Mouse (Mus musculus): ENCODE measurements at regions not wholly inside any gene's neighbourhood (a gene's known extent, or its start where the extent isn't known, plus 50 kb on each side); places are given as distances from the start of the nearest gene placed in this dataset.

DNA sequence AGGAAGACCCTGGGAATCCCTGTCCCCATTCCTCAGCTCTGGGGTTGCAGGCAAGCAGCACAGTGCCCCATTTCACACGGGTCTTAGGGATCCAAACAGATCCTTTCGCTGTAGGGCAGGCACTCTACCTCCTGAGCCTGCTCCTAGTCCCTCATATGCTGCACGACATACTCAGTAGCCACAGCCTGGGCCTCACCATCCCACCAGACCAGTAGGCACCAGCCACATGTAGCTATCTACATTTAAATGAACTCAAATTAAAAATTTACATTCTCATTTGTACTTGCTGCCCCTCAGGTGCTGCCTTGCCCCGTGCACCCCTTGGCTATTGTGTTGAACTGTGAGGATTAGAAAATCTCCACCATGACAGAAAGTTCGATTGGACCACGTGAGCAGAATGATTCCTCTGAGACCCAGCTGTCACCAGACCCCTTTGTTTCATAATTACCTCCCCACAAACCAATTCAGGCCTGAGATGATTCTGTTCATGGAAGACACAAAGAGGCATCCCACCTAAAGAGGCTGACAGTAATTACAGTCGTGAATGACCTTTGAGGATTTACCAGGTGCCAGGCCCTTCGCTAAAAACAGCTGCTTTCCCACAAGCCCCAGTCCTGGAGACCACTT lies 67.9 kb upstream of the Ctnnb1 start:
- WGBS: 17% methylated on average over 8 of the region's 8 CpGs
- Histone ChIP-seq H3K36me3 (ENCODE audit: poor library complexity, severe bottlenecking) (no peaks in the 10 kb centered on the region), H3K4me1 (peaks cover 41% of the 10 kb centered on the region), H3K27ac (peak overlapping the region; percentile 63), H3K4me2 (no peak overlapping the region), H3K9me3 (replicated peaks) (no peaks in the 10 kb centered on the region), H3K27me3 (no peaks in the 10 kb centered on the region), H3K9ac (no peak overlapping the region), H3K4me3 (no peak overlapping the region)
- peak; percentile 39 for ATAC-seq

DNA sequence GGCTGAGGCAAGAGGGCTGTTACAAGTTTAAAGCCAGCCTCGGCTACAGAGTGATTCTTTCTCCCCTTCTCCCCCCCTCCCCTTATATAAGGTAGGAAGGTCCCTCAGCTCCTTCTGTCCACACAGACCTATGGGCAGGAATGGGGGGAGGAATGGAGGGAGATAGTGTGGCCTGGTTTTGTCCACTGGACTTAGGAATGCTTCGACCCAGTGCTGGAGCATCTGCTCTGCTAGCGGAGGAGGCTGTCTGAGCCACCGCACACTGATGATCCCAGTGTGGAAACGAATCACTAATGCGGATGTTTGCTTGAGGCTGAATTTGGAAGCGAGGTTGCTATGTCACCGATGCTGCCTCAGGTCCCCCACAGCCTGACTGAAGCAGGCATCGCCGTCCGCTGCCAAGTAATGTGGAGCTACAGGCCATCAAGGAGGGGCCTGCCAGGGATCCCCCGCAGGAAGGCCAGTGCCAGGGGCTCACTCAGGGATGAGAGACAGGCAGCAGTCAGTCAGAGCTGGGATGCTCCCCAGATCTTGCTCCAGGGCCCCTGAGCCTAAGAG lies 67.1 kb upstream of the Ctnnb1 start:
- 45% methylated on average over 12 of the region's 12 CpGs for WGBS
- Histone ChIP-seq H3K27me3 (no peaks in the 10 kb centered on the region), H3K9ac (no peak overlapping the region), H3K4me1 (peaks cover 46% of the 10 kb centered on the region), H3K9me3 (replicated peaks) (no peaks in the 10 kb centered on the region), H3K36me3 (ENCODE audit: poor library complexity, severe bottlenecking) (no peaks in the 10 kb centered on the region), H3K4me3 (no peak overlapping the region), H3K4me2 (no peak overlapping the region), H3K27ac (peak overlapping the region; percentile 63; the same call in 1 of the 2 replicates)
- ATAC-seq: 0 out of 2 replicates have a peak, but pooled peaks have one; percentile 26

DNA sequence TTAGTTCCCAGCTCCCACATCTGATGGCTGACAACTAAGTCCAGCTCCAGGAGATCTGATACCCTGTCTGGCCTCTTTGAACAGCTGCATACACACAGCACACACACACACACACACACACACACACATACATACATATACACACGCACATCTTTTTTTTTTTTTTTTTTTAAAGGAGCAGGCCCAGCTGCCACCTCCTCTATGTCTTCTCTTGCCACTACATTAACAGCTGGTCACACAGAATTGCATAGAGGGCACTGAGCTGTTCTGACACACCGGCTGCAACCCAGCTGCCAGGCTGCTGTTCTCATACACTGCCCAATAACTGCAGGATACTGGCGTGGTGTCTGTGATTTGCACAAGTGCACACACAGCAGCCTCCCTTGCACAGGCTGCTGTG lies 64.6 kb upstream of the Ctnnb1 start:
- Histone ChIP-seq H3K9me3 (replicated peaks) (no peaks in the 10 kb centered on the region), H3K4me2 (no peak overlapping the region), H3K27me3 (no peaks in the 10 kb centered on the region), H3K27ac (no peak overlapping the region), H3K36me3 (ENCODE audit: poor library complexity, severe bottlenecking) (no peaks in the 10 kb centered on the region), H3K9ac (no peak overlapping the region), H3K4me3 (no peak overlapping the region), H3K4me1 (peaks cover 71% of the 10 kb centered on the region)
- WGBS: 77% methylated on average over 3 of the region's 3 CpGs
- ATAC-seq: no peak

DNA sequence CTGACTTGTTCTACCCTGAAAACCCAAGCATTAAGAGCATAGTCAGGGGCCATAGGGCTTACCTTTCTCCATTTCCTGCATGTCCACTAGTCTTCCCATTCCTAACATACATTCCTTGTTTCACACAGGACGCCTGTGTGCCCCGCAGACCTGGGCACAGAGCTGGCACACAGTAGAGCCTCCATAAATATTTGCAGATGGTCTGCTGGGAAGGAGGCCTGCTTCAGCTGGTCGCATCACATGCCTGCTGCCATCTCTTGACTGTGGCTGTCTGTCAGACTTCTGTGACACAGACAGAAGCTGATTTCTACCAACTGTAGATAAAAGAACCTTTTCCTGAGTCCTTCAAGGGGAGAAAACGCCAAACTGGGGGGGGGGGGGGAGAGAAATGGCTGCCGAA lies 62.8 kb upstream of the Ctnnb1 start:
- Histone ChIP-seq H3K36me3 (ENCODE audit: poor library complexity, severe bottlenecking) (no peaks in the 10 kb centered on the region), H3K9ac (no peak overlapping the region), H3K27ac (peak overlapping the region; percentile 85), H3K27me3 (no peaks in the 10 kb centered on the region), H3K4me1 (peaks cover 84% of the 10 kb centered on the region), H3K4me2 (peak overlapping the region; percentile 24; the same call in 1 of the 2 replicates), H3K4me3 (no peak overlapping the region), H3K9me3 (replicated peaks) (no peaks in the 10 kb centered on the region)
- ATAC-seq: peak; percentile 32; the same call in 1 of the 2 replicates
- WGBS: 39% methylated on average over 5 of the region's 5 CpGs

DNA sequence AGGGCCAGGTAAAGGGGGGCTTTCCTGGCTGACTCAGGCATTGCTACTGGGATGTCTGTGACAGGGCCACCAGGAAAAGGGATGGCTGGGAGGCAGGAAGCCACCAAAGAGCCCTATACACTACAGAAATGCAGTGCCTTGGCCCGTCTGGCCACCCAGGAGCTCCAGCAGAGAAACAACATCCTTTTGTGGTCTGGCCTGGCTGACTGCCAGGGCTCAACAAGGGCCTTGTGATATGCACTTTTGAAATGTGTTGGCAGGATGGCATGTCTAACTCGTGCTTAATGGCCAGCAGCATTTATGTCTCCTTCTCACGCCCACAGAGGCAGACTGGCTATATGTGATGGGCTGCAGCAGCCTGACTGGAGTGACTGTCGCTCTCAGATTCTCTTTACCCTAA lies 62.3 kb upstream of the Ctnnb1 start:
- Histone ChIP-seq H3K27ac (peak overlapping the region; percentile 85), H3K9ac (no peak overlapping the region), H3K4me1 (peaks cover 83% of the 10 kb centered on the region), H3K27me3 (no peaks in the 10 kb centered on the region), H3K4me2 (peak overlapping the region; percentile 24), H3K9me3 (replicated peaks) (no peaks in the 10 kb centered on the region), H3K36me3 (ENCODE audit: poor library complexity, severe bottlenecking) (no peaks in the 10 kb centered on the region), H3K4me3 (no peak overlapping the region)
- WGBS: 11% methylated on average over 4 of the region's 4 CpGs
- ATAC-seq: peak; percentile 36; the same call in 1 of the 2 replicates

DNA sequence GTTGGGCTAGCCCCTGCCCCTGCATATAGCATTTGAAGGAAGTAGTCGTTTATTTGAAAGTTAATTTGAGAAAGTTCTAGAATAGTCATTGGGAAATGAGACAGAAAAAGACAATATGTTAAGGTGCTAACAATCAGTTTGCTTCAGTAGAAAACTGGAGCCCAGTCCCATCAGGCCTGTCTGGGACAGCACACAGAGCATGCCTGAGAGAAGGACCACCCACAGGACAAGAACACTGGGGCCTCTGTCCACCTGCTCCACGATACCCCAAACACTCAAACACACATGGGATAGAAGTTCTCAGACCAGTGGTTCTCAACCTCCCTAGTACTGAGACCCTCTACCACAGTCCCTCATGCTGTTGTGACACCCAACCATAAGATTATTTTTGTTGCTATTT lies 61.2 kb upstream of the Ctnnb1 start:
- no peak for ATAC-seq
- peaks cover 74% of the 10 kb centered on the region for H3K4me1 ChIP-seq
- H3K4me3 ChIP-seq: no peak overlapping the region
- H3K36me3 ChIP-seq (ENCODE audit: poor library complexity, severe bottlenecking): no peaks in the 10 kb centered on the region
- H3K27ac ChIP-seq: no peak overlapping the region
- WGBS: 57% methylated on average over 2 of the region's 2 CpGs
- H3K27me3 ChIP-seq: no peaks in the 10 kb centered on the region
- H3K9me3 ChIP-seq (replicated peaks): no peaks in the 10 kb centered on the region
- H3K4me2 ChIP-seq: no peak overlapping the region
- H3K9ac ChIP-seq: no peak overlapping the region

DNA sequence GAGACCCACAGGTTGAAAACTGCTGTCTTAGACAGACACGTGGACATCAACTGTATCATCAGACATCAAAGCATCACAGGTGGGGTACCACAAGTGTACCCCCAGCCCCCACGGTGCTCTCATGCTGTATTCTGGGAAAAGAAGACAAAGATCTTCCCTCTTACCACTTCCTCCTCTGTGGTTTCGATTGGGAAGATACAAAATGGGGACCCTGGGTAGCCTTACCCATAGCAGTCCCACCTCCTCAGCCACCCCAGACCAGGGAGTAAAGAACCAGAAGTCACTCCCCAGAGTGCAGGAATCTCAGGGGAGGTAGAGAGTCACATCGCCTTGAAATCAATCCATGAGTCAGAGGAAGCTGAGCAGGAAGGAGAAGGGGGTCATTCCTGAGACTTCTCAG lies 60.7 kb upstream of the Ctnnb1 start:
- no peak overlapping the region for H3K9ac ChIP-seq
- peak overlapping the region; percentile 97; the same call in 1 of the 2 replicates for H3K27ac ChIP-seq
- no peaks in the 10 kb centered on the region for H3K27me3 ChIP-seq
- H3K9me3 ChIP-seq (replicated peaks): no peaks in the 10 kb centered on the region
- no peak overlapping the region for H3K4me2 ChIP-seq
- no peak overlapping the region for H3K4me3 ChIP-seq
- H3K36me3 ChIP-seq (ENCODE audit: poor library complexity, severe bottlenecking): no peaks in the 10 kb centered on the region
- peaks cover 74% of the 10 kb centered on the region for H3K4me1 ChIP-seq
- 89% methylated on average over 4 of the region's 4 CpGs for WGBS
- ATAC-seq: no peak

DNA sequence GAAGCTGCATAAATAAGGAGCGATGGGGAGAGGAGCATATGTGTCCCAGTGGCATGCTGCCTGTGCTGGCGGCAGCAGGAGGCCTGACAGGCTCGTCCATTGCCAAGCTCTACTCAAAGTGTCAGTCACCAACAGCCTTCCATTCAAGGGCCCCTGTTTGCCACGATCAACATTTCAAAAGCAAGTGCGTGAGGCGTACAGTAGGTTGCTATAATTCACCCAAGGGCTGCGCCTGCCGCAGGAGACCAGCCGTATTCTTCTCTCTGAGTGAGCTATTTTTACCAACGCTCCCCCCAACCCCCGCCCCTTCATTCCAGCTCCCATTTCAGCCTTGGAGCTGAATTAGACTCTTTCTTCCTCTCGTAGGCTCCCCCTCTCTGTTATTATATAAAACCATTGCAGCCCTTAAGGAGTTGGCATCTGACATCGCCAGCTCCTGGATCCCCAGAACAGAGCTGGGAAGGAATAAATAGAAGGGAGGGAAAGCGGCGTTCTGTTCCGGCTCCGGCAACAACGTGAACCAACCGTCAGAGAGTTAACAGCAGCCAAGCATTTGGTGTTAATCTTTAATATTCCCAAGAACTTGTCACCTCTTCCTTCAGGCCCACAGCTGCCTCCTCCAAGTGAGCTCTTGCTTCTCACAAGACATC lies 59.5 kb upstream of the Ctnnb1 start:
- Histone ChIP-seq H3K36me3 (ENCODE audit: poor library complexity, severe bottlenecking) (no peaks in the 10 kb centered on the region), H3K4me2 (peak overlapping the region; percentile 46)
- peak; percentile 88 for ATAC-seq

DNA sequence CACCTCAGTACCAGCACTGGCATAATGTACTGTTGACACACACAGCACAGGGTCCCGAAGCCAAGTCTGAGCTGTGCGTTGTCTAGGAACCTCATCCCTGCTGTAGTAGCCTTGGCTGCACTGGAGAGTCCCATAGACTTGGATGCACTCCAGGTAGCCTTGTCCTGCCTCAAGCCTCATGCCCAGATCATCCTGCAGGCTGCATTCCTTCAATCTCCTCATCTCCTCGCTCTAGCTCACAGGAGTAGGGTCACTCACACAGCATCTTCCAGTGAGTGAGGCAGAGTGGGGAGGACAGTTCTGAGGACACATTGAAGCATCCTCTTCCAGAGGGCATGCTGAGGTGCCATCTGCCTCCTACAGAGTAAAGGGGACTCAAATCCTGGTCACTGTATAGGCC lies 55.7 kb upstream of the Ctnnb1 start:
- H3K4me3 ChIP-seq: no peak overlapping the region
- H3K4me2 ChIP-seq: no peak overlapping the region
- H3K9ac ChIP-seq: no peak overlapping the region
- whole genome bisulfite sequencing: 94% methylated on average over 3 of the region's 3 CpGs
- no peaks in the 10 kb centered on the region for H3K36me3 ChIP-seq (ENCODE audit: poor library complexity, severe bottlenecking)
- H3K27me3 ChIP-seq: no peaks in the 10 kb centered on the region
- no peak overlapping the region for H3K27ac ChIP-seq
- H3K4me1 ChIP-seq: peaks cover 42% of the 10 kb centered on the region
- H3K9me3 ChIP-seq (replicated peaks): 0 out of 2 replicates have a peak, but pooled peaks cover 6% of the 10 kb centered on the region
- ATAC-seq: no peak

More for the DNA sequence above, 59.5 kb upstream of the Ctnnb1 start:
- no peaks in the 10 kb centered on the region for H3K27me3 ChIP-seq
- H3K4me1 ChIP-seq: peaks cover 70% of the 10 kb centered on the region
- peak overlapping the region; percentile 26; the same call in 1 of the 2 replicates for H3K9ac ChIP-seq
- 25% methylated on average over 19 of the region's 19 CpGs for WGBS
- H3K4me3 ChIP-seq: 0 out of 2 replicates have a peak overlapping the region, but pooled peaks have one; percentile 4
- no peaks in the 10 kb centered on the region for H3K9me3 ChIP-seq (replicated peaks)
- H3K27ac ChIP-seq: peak overlapping the region; percentile 97

DNA sequence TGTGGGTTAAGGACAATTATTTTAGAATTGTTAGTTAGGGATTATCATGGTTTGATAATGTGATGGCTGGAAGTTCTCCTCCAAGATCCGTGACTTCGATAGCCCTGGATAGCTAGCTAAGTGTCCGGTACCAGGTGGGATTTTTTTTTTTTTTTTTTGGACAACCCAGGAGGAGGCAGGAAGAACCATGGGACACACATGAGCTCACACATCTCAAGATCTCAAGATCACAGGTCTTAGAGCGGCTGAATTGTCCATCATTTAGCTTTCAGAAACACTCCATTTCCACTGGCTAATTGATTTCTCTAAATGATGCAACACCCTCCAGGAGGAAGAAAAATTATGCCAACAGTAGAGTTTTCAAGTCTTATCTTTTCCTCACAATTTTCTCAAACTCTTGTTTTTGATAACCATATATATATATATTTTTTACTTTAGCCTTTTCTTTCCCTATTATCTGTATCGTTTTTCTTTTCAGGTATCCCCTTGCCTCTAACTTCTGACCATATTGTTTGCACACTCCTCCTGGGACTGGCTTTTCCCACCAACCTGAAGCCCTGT lies 54.5 kb upstream of the Ctnnb1 start:
- Histone ChIP-seq H3K4me2 (no peak overlapping the region), H3K4me3 (no peak overlapping the region), H3K9me3 (replicated peaks) (0 out of 2 replicates have a peak, but pooled peaks cover 6% of the 10 kb centered on the region), H3K27me3 (no peaks in the 10 kb centered on the region), H3K9ac (no peak overlapping the region), H3K4me1 (peaks cover 30% of the 10 kb centered on the region), H3K36me3 (ENCODE audit: poor library complexity, severe bottlenecking) (no peaks in the 10 kb centered on the region), H3K27ac (no peak overlapping the region)
- WGBS: 97% methylated on average over 5 of the region's 5 CpGs
- no peak for ATAC-seq

DNA sequence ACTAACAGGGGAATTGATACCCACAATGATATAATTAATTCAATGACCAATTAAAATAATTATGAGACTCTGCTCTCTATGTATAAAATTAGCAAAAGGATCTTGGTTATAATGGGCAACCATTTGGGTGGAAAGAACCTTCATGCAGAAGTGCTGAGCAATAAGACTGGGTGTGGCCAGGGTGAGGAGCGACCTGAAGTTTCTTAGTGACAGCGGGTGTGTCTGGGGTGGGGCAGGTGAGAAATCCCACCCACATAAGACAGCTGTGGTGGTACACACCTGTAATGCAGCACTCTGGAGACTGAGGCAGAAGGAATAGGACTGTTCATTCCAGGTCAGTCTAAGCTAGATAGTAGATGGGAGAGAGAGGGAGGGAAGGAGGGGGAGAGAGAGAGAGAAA lies 51.9 kb upstream of the Ctnnb1 start:
- H3K36me3 ChIP-seq (ENCODE audit: poor library complexity, severe bottlenecking): no peaks in the 10 kb centered on the region
- no peak overlapping the region for H3K9ac ChIP-seq
- H3K27me3 ChIP-seq: no peaks in the 10 kb centered on the region
- no peak overlapping the region for H3K27ac ChIP-seq
- H3K4me2 ChIP-seq: no peak overlapping the region
- no peak overlapping the region for H3K4me3 ChIP-seq
- 83% methylated on average over 2 of the region's 2 CpGs for WGBS
- ATAC-seq: no peak
- H3K9me3 ChIP-seq (replicated peaks): 0 out of 2 replicates have a peak, but pooled peaks cover 6% of the 10 kb centered on the region
- peaks cover 9% of the 10 kb centered on the region for H3K4me1 ChIP-seq

Data from forebrain, embryonic 13.5 days (tissue).